Mouse (Mus musculus): Measurements from ENCODE around the gene Sh3bp2. TPM values are rescaled to one million over a fixed set of nuclear protein-coding genes. Genes with fewer than 3 reads are reported as not detected.

The Sh3bp2 gene
- 11.4 and 13.0 TPM in 2 replicates for polyA plus RNA-seq (2015; fragmentation: Nextera tagmentation; extraction: Ambion mirVana)

- WGBS = 2% methylated on average over 38 of the region's 38 CpGs
- Histone ChIP-seq H3K4me1 (0 out of 2 replicates have a peak, but pooled peaks cover 2% of the 10 kb centered on the region), H3K36me3 (no peaks in the 10 kb centered on the region), H3K4me3 (peak within 1 kb of the TSS; percentile 56), H3K27ac (no peak within 1 kb of the TSS), H3K9me3 (no peaks in the 10 kb centered on the region), H3K4me2 (replicated peaks) (peak within 1 kb of the TSS; percentile 67), H3K27me3 (peaks cover 13% of the 10 kb centered on the region), H3K9ac (peak within 1 kb of the TSS; percentile 59)
- peak; percentile 94 for ATAC-seq (ENCODE audit: low FRiP score, low read depth)
Measured at GRCm38 (mm10) chr5:34525663-34526476, at the start of gene Sh3bp2. TSS of gene Sh3bp2 (plus strand) at chr5:34525838.

- H3K27ac ChIP-seq = no peak overlapping the region
- 83% methylated on average over 3 of the region's 3 CpGs for WGBS
- no peak overlapping the region for H3K4me3 ChIP-seq
- no peaks in the 10 kb centered on the region for H3K9me3 ChIP-seq
- no peaks in the 10 kb centered on the region for H3K4me1 ChIP-seq
- H3K27me3 ChIP-seq = no peaks in the 10 kb centered on the region
- no peak overlapping the region for H3K9ac ChIP-seq
- no peak for ATAC-seq (ENCODE audit: low FRiP score, low read depth)
- no peak overlapping the region for H3K4me2 ChIP-seq (replicated peaks)
- peaks cover 87% of the 10 kb centered on the region for H3K36me3 ChIP-seq
Measured at GRCm38 (mm10) chr5:34480926-34481325, 44.7 kb upstream of the Sh3bp2 start.

GRCm38 (mm10) chr5:34485731-34486130, 39.9 kb upstream of the Sh3bp2 start:
- H3K36me3 ChIP-seq = peaks cover 62% of the 10 kb centered on the region
- no peak for ATAC-seq (ENCODE audit: low FRiP score, low read depth)

GRCm38 (mm10) chr5:34487320-34488090, 38.1 kb upstream of the Sh3bp2 start:
- Histone ChIP-seq H3K4me2 (replicated peaks) (no peak overlapping the region), H3K27ac (no peak overlapping the region), H3K4me1 (no peaks in the 10 kb centered on the region), H3K4me3 (no peak overlapping the region), H3K9ac (no peak overlapping the region), H3K36me3 (peaks cover 45% of the 10 kb centered on the region), H3K9me3 (no peaks in the 10 kb centered on the region), H3K27me3 (no peaks in the 10 kb centered on the region)
- ATAC-seq (ENCODE audit: low FRiP score, low read depth) = no peak
- 78% methylated on average over 6 of the region's 6 CpGs for WGBS

More at GRCm38 (mm10) chr5:34485731-34486130, 39.9 kb upstream of the Sh3bp2 start:
- no peak overlapping the region for H3K4me3 ChIP-seq
- H3K4me1 ChIP-seq = no peaks in the 10 kb centered on the region
- no peak overlapping the region for H3K4me2 ChIP-seq (replicated peaks)
- no peak overlapping the region for H3K9ac ChIP-seq
- WGBS = 96% methylated on average over 15 of the region's 15 CpGs
- no peaks in the 10 kb centered on the region for H3K27me3 ChIP-seq
- no peak overlapping the region for H3K27ac ChIP-seq
- H3K9me3 ChIP-seq = no peaks in the 10 kb centered on the region

DNA sequence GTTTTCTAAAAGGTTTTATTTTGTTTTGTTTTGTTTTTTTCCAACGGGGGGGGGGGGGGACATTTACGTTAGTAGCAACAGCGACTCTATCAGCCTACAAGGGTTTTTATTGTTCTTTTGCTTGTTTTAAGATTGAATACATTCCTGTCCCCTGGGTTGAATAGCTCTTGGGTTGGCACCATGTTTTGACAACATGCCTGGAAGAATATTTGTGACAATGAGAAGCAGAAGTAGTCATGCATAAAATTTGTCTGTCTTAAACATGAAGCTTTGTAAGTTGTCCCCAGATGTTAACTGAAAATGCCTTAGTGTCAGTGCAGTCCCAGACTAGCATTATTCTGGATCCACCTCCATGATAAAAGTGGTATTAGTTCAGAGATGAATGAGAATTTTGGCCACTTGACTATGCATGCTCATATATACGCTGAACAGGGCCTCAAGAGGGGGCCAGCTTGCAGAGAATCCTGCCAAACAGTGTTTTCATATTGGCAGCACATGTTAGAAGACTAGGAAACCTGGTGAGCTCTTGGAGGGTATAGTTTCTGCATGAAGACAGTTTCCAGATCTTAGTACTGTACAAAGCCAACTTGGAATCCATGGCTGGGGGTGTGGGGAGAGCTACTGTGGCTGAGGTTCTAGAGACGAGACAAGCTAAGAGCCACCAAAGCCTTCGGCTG, 36.8 kb upstream of the Sh3bp2 start:
- H3K9me3 ChIP-seq = no peaks in the 10 kb centered on the region
- H3K27ac ChIP-seq = no peak overlapping the region
- H3K27me3 ChIP-seq = no peaks in the 10 kb centered on the region
- ATAC-seq (ENCODE audit: low FRiP score, low read depth) = no peak
- H3K4me3 ChIP-seq = no peak overlapping the region
- 77% methylated on average over 6 of the region's 6 CpGs for WGBS
- no peaks in the 10 kb centered on the region for H3K4me1 ChIP-seq
- no peak overlapping the region for H3K4me2 ChIP-seq (replicated peaks)
- no peak overlapping the region for H3K9ac ChIP-seq
- H3K36me3 ChIP-seq = peaks cover 39% of the 10 kb centered on the region

DNA sequence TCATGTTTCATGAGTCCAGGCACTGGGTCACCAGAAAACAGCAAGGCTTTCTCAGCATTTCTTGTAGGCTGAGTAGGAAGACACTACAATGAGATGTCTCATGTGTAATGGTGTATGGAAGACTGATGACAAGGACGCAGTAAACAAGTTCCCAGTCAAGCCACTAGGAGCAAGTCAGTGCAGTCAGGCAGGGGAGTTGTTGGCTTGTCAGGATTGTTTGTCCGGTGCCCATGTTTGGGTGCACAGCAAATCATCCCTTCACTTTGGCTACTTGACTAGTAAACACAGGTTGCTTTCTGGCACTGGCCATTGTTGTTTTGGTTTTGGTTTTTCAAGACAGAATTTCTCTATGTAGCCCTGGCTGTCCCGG, 36.2 kb upstream of the Sh3bp2 start:
- 90% methylated on average over 3 of the region's 3 CpGs for WGBS
- no peak for ATAC-seq (ENCODE audit: low FRiP score, low read depth)
- Histone ChIP-seq H3K27me3 (no peaks in the 10 kb centered on the region), H3K4me2 (replicated peaks) (no peak overlapping the region), H3K9me3 (no peaks in the 10 kb centered on the region), H3K4me1 (no peaks in the 10 kb centered on the region), H3K9ac (no peak overlapping the region), H3K4me3 (no peak overlapping the region), H3K27ac (no peak overlapping the region), H3K36me3 (peaks cover 35% of the 10 kb centered on the region)

- no peak overlapping the region for H3K4me3 ChIP-seq
- no peak overlapping the region for H3K9ac ChIP-seq
- no peaks in the 10 kb centered on the region for H3K4me1 ChIP-seq
- no peaks in the 10 kb centered on the region for H3K27me3 ChIP-seq
- no peak overlapping the region for H3K4me2 ChIP-seq (replicated peaks)
- WGBS = 82% methylated on average over 6 of the region's 6 CpGs
- H3K27ac ChIP-seq = no peak overlapping the region
- no peaks in the 10 kb centered on the region for H3K36me3 ChIP-seq
- no peaks in the 10 kb centered on the region for H3K9me3 ChIP-seq
- ATAC-seq (ENCODE audit: low FRiP score, low read depth) = no peak
Measured at GRCm38 (mm10) chr5:34496745-34497144, 28.9 kb upstream of the Sh3bp2 start.

DNA sequence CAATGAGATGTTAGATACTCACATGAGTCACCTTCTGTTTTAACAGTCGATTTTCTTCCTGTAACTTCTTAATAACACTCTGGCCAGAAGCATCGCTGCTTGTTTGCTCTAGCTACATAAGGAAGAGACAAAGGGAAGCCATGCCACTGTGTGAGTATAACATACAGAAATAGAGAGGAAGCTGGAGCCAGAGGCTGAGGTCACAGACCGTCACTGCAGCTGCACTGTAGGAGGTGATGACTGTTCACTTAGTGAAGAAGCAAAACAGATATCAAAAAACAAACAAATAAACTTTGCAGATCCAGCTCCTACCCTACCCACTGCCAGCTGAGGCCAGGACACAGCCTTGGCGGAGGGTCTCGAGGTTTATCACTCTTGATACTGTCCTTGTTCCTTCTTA, 24.8 kb upstream of the Sh3bp2 start:
- Histone ChIP-seq H3K4me3 (no peak overlapping the region), H3K36me3 (no peaks in the 10 kb centered on the region; the same call in 1 of the 2 replicates), H3K27me3 (no peaks in the 10 kb centered on the region), H3K9me3 (no peaks in the 10 kb centered on the region), H3K9ac (no peak overlapping the region), H3K27ac (no peak overlapping the region), H3K4me1 (no peaks in the 10 kb centered on the region), H3K4me2 (replicated peaks) (no peak overlapping the region)
- WGBS = 86% methylated on average over 5 of the region's 5 CpGs
- no peak for ATAC-seq (ENCODE audit: low FRiP score, low read depth)

GRCm38 (mm10) chr5:34501588-34501987, 24.1 kb upstream of the Sh3bp2 start:
- no peak overlapping the region for H3K9ac ChIP-seq
- H3K9me3 ChIP-seq = no peaks in the 10 kb centered on the region
- 84% methylated on average over 3 of the region's 3 CpGs for WGBS
- H3K27ac ChIP-seq = no peak overlapping the region
- H3K4me3 ChIP-seq = no peak overlapping the region
- no peak for ATAC-seq (ENCODE audit: low FRiP score, low read depth)
- no peak overlapping the region for H3K4me2 ChIP-seq (replicated peaks)
- no peaks in the 10 kb centered on the region for H3K4me1 ChIP-seq
- H3K27me3 ChIP-seq = no peaks in the 10 kb centered on the region
- no peaks in the 10 kb centered on the region; the same call in 1 of the 2 replicates for H3K36me3 ChIP-seq

GRCm38 (mm10) chr5:34502411-34502810, 23.2 kb upstream of the Sh3bp2 start:
- WGBS = 86% methylated on average over 1 of the region's 1 CpGs

GRCm38 (mm10) chr5:34502821-34503220, 22.8 kb upstream of the Sh3bp2 start:
- no peaks in the 10 kb centered on the region for H3K9me3 ChIP-seq
- ATAC-seq (ENCODE audit: low FRiP score, low read depth) = no peak
- no peak overlapping the region for H3K9ac ChIP-seq
- no peak overlapping the region for H3K4me2 ChIP-seq (replicated peaks)
- no peak overlapping the region for H3K27ac ChIP-seq
- 81% methylated on average over 6 of the region's 6 CpGs for WGBS
- no peaks in the 10 kb centered on the region for H3K4me1 ChIP-seq
- no peak overlapping the region for H3K4me3 ChIP-seq
- no peaks in the 10 kb centered on the region for H3K27me3 ChIP-seq
- H3K36me3 ChIP-seq = no peaks in the 10 kb centered on the region; the same call in 1 of the 2 replicates

More at GRCm38 (mm10) chr5:34502411-34502810, 23.2 kb upstream of the Sh3bp2 start:
- Histone ChIP-seq H3K9me3 (no peaks in the 10 kb centered on the region), H3K9ac (no peak overlapping the region), H3K4me2 (replicated peaks) (no peak overlapping the region), H3K36me3 (no peaks in the 10 kb centered on the region; the same call in 1 of the 2 replicates), H3K27me3 (no peaks in the 10 kb centered on the region), H3K4me1 (no peaks in the 10 kb centered on the region), H3K27ac (no peak overlapping the region), H3K4me3 (no peak overlapping the region)
- no peak for ATAC-seq (ENCODE audit: low FRiP score, low read depth)

GRCm38 (mm10) chr5:34512486-34512885, 13.2 kb upstream of the Sh3bp2 start:
- Histone ChIP-seq H3K4me3 (peak overlapping the region; percentile 75; the same call in 1 of the 2 replicates), H3K4me2 (replicated peaks) (no peak overlapping the region; the same call in 1 of the 2 replicates), H3K36me3 (no peaks in the 10 kb centered on the region), H3K27me3 (peaks cover 11% of the 10 kb centered on the region), H3K9me3 (0 out of 2 replicates have a peak, but pooled peaks cover 3% of the 10 kb centered on the region), H3K4me1 (peaks cover 10% of the 10 kb centered on the region), H3K9ac (no peak overlapping the region), H3K27ac (no peak overlapping the region)
- WGBS = 78% methylated on average over 3 of the region's 3 CpGs
- ATAC-seq (ENCODE audit: low FRiP score, low read depth) = no peak
